Mouse (Mus musculus): ENCODE data around the gene Gm26920.

GRCm38 (mm10) chr7:30093918-30094415, 3.8 kb upstream of the Gm26920 start:
- TF ChIP-seq POLR2A (IDR thresholded peaks at IDR 0.05; ENCODE audit: extremely low read depth, insufficient read depth, low read length): no peak
- no peak for TF ChIP-seq CTCF (IDR thresholded peaks at IDR 0.05; ENCODE audit: low read depth, low read length)

Data from liver, adult 2 months (tissue).